In genomic region chr8:66476880-66477279, GRCm38 (mm10) we compare ENCODE assay signal across 25 mouse cellular contexts. TPM values are rescaled to one million over a fixed set of nuclear protein-coding genes. Genes with fewer than 3 reads are reported as not detected.
DNase-seq lines count a peak whose midpoint lies in the region; ATAC-seq and TF ChIP-seq lines count a peak whose summit lies in the region.
"Had no signal": no experiment of that assay in that cellular context is flagged by ENCODE, and none has a peak within 500 bp of the region (broad histone marks: within the 10 kb centered on the region; RNA-seq: fewer than 3 reads in every experiment).

No protein-coding gene starts in this region.

- no peak for TF ChIP-seq CTCF in forebrain, postnatal 0 days (IDR thresholded peaks at IDR 0.05; ENCODE audit: low read depth)

- no peak overlapping the region for H3K4me3 ChIP-seq in heart, embryonic 10.5 days
- no peak overlapping the region for H3K4me3 ChIP-seq in forebrain, postnatal 0 days (ENCODE audit: low read depth, low read length)

- ATAC-seq in granulocyte monocyte progenitor cell, adult 5-6 weeks (replicated peaks; ENCODE audit: poor library complexity, severe bottlenecking), result peak; percentile 56
- ATAC-seq in megakaryocyte progenitor cell, adult 5-6 weeks (replicated peaks; ENCODE audit: poor library complexity), result peak; percentile 77
- no peak for ATAC-seq in forebrain, postnatal 0 days
- ATAC-seq: activated CD4-positive, CD25-positive, alpha-beta regulatory T cell, adult 4 months; CD4-positive, CD25-positive, alpha-beta regulatory T cell, adult 4 months; Patski had no signal

- no peaks in the 10 kb centered on the region for H3K27me3 ChIP-seq in heart, embryonic 10.5 days (ENCODE audit: insufficient read depth, poor library complexity, severe bottlenecking)
- H3K27me3 ChIP-seq in forebrain, postnatal 0 days (ENCODE audit: insufficient read depth, low read length), result no peaks in the 10 kb centered on the region
- H3K27me3 ChIP-seq: CH12.LX, Patski had no signal

- H3K4me2 ChIP-seq in forebrain, postnatal 0 days (ENCODE audit: low read depth), result no peak overlapping the region

- 95% methylated on average over 3 of the region's 3 CpGs for WGBS in heart, embryonic 10.5 days
- 97% methylated on average over 3 of the region's 3 CpGs for WGBS in forebrain, postnatal 0 days

- peaks cover 61% of the 10 kb centered on the region for H3K36me3 ChIP-seq in heart, embryonic 10.5 days
- H3K36me3 ChIP-seq in forebrain, postnatal 0 days (ENCODE audit: insufficient read depth), result peaks cover 53% of the 10 kb centered on the region

- H3K9me3 ChIP-seq in heart, embryonic 10.5 days, result no peaks in the 10 kb centered on the region
- no peaks in the 10 kb centered on the region for H3K9me3 ChIP-seq in forebrain, postnatal 0 days (ENCODE audit: low read length)
- H3K9me3 ChIP-seq: G1E had no signal

- no peaks in the 10 kb centered on the region for H3K4me1 ChIP-seq in heart, embryonic 10.5 days
- H3K4me1 ChIP-seq in forebrain, postnatal 0 days (ENCODE audit: insufficient read depth), result no peaks in the 10 kb centered on the region

- intact Hi-C loops in left cerebral cortex, postnatal 4 days (cut with DNase I), result no loop called here

- H3K27ac ChIP-seq in heart, embryonic 10.5 days, result no peak overlapping the region
- no peak overlapping the region for H3K27ac ChIP-seq in forebrain, postnatal 0 days (ENCODE audit: low read depth, low read length)

- no peak overlapping the region for H3K9ac ChIP-seq in forebrain, postnatal 0 days

- peak; percentile 49 for DNase-seq in heart, adult 11 months
- no peak for DNase-seq in heart, embryonic 10.5 days (ENCODE audit: low spot score)
- no peak for DNase-seq in forebrain, postnatal 0 days
- no peak for DNase-seq in left cerebral cortex, postnatal 4 days
- DNase-seq: adrenal gland, adult 2 months; adrenal gland, adult 8-10 months; adrenal gland, postnatal 10 days; adrenal gland, postnatal 14 days; adrenal gland, postnatal 25 days; adrenal gland, postnatal 36 days; B cell, adult 2 months; cerebellum, adult 11 months; cerebellum, adult 11-12 months; cerebellum, adult 18-20 months had no signal

RNA-seq across cellular contexts. Expression of gene Tma16, which starts 9.4 kb away (rescaled TPM):
- 11.9 and 17.2 TPM in 2 replicates for polyA plus RNA-seq in heart, embryonic 10.5 days (2016; fragmentation: Nextera tagmentation; extraction: Ambion mirVana)
- 25.6 and 30.7 TPM in 2 replicates for total RNA-seq in granulocyte monocyte progenitor cell, adult 5-6 weeks (2014; fragmentation: Nextera tagmentation)
- 47.9 and 55.5 TPM in 2 replicates for total RNA-seq in granulocyte monocyte progenitor cell, adult 5-6 weeks (2017)
- total RNA-seq in megakaryocyte progenitor cell, adult 5-6 weeks (2015), result 41.0 and 42.5 TPM in 2 replicates
- 54.5 and 63.1 TPM in 2 replicates for total RNA-seq in megakaryocyte progenitor cell, adult 5-6 weeks (2017)
- 19.1 and 22.1 TPM in 2 replicates for total RNA-seq in forebrain, postnatal 0 days (2014; rRNA removed)
- polyA plus RNA-seq in forebrain, postnatal 0 days (2015; fragmentation: Nextera tagmentation; extraction: Ambion mirVana), result 11.2 and 12.7 TPM in 2 replicates
- total RNA-seq in left cerebral cortex, postnatal 4 days (2021), result 10 to 100 TPM; 17.1 to 17.2 TPM

RNA-seq across cellular contexts. Expression of gene Tktl2, which starts 34.7 kb away (rescaled TPM):
- polyA plus RNA-seq in heart, embryonic 10.5 days (2016; fragmentation: Nextera tagmentation; extraction: Ambion mirVana), result not detected in 2 replicates
- not detected in 2 replicates for total RNA-seq in granulocyte monocyte progenitor cell, adult 5-6 weeks (2014; fragmentation: Nextera tagmentation)
- not detected in 2 replicates for total RNA-seq in granulocyte monocyte progenitor cell, adult 5-6 weeks (2017)
- total RNA-seq in megakaryocyte progenitor cell, adult 5-6 weeks (2015), result not detected in 2 replicates
- not detected in 2 replicates for total RNA-seq in megakaryocyte progenitor cell, adult 5-6 weeks (2017)
- under 0.01 and 0.05 TPM in 2 replicates for total RNA-seq in forebrain, postnatal 0 days (2014; rRNA removed)
- polyA plus RNA-seq in forebrain, postnatal 0 days (2015; fragmentation: Nextera tagmentation; extraction: Ambion mirVana), result 0.06 and 0.11 TPM in 2 replicates
- total RNA-seq in left cerebral cortex, postnatal 4 days (2021), result under 1 TPM; 0.24 to 0.32 TPM
- total RNA-seq: adrenal gland, adult 18-20 months; adrenal gland, adult 2 months; adrenal gland, adult 8-10 months; adrenal gland, postnatal 10 days; adrenal gland, postnatal 14 days; adrenal gland, postnatal 25 days; adrenal gland, postnatal 36 days; adrenal gland, postnatal 4 days; CH12.LX; MEL had no signal
- polyA plus RNA-seq: activated CD4-positive, CD25-positive, alpha-beta regulatory T cell, adult 4 months; adrenal gland, adult 2 months; C2C12; CD4-positive, CD25-positive, alpha-beta regulatory T cell, adult 4 months; G1E; Patski had no signal
